ENCODE assay signal across 24 mouse cellular contexts in the genomic region with DNA sequence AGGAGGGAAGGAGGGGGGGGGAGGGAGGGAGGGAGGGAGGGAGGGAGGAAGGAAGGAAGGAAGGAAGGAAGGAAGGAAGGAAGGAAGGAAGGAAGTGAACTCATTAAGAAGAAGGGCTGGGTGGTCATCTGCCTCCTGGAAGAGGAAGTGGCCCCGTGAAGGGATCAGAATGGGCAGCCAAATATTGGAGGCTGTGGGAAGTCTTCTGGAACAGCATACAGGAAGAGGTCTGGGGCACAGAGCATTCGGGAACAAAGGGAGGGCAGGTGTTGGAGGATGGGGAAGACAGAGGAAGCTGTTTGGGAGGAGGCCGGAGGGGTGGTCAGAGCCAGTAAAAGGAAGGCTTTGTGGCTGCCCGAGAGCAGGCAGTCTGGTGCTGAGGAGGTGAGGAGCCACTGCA. TPM values are rescaled to one million over a fixed set of nuclear protein-coding genes. Genes with fewer than 3 reads are reported as not detected.
DNase-seq lines count a peak whose midpoint lies in the region; ATAC-seq and TF ChIP-seq lines count a peak whose summit lies in the region.
"Had no signal": no experiment of that assay in that cellular context is flagged by ENCODE, and none has a peak within 500 bp of the region (broad histone marks: within the 10 kb centered on the region; RNA-seq: fewer than 3 reads in every experiment).

No protein-coding gene starts in this region.

- H3K4me1 ChIP-seq in intestine, postnatal 0 days (replicated peaks; ENCODE audit: control insufficient read depth, insufficient read depth, low read length) = 0 out of 2 replicates have a peak, but pooled peaks cover 3% of the 10 kb centered on the region
- H3K4me1 ChIP-seq in intestine, embryonic 16.5 days (ENCODE audit: control insufficient read depth, insufficient read depth, low read length) = peaks cover 13% of the 10 kb centered on the region
- H3K4me1 ChIP-seq in midbrain, embryonic 12.5 days = peaks cover 29% of the 10 kb centered on the region
- H3K4me1 ChIP-seq in midbrain, embryonic 11.5 days (ENCODE audit: control insufficient read depth, insufficient read depth, low read length) = peaks cover 16% of the 10 kb centered on the region

- no peak for ATAC-seq in intestine, postnatal 0 days
- ATAC-seq in intestine, embryonic 16.5 days = no peak
- ATAC-seq in midbrain, embryonic 12.5 days (ENCODE audit: low FRiP score, low read depth) = no peak
- ATAC-seq in midbrain, embryonic 11.5 days (ENCODE audit: low FRiP score) = no peak
- ATAC-seq: forebrain, embryonic 13.5 days; Patski had no signal

- H3K4me2 ChIP-seq in intestine, postnatal 0 days (replicated peaks; ENCODE audit: low read depth) = no peak overlapping the region
- no peak overlapping the region for H3K4me2 ChIP-seq in intestine, embryonic 16.5 days (ENCODE audit: low read depth, low read length)
- no peak overlapping the region for H3K4me2 ChIP-seq in midbrain, embryonic 12.5 days (replicated peaks)
- H3K4me2 ChIP-seq in midbrain, embryonic 11.5 days = no peak overlapping the region
- H3K4me2 ChIP-seq: forebrain, embryonic 13.5 days; hindbrain, embryonic 12.5 days; neural tube, embryonic 15.5 days had no signal

- H3K9me3 ChIP-seq in intestine, postnatal 0 days (ENCODE audit: control insufficient read depth) = no peaks in the 10 kb centered on the region
- H3K9me3 ChIP-seq in intestine, embryonic 16.5 days (ENCODE audit: control insufficient read depth, low read length) = no peaks in the 10 kb centered on the region
- H3K9me3 ChIP-seq in midbrain, embryonic 12.5 days = no peaks in the 10 kb centered on the region
- H3K9me3 ChIP-seq in midbrain, embryonic 11.5 days (ENCODE audit: control insufficient read depth, low read length) = no peaks in the 10 kb centered on the region
- H3K9me3 ChIP-seq: forebrain, embryonic 13.5 days; G1E; hindbrain, embryonic 12.5 days; limb, embryonic 10.5 days; neural tube, embryonic 15.5 days had no signal

- no peak for DNase-seq in gastrocnemius, adult 2 months
- DNase-seq in gastrocnemius, postnatal 4 days (ENCODE audit: low spot score in 2 of 2) = no peak
- no peak for DNase-seq in midbrain, embryonic 11.5 days (ENCODE audit: low spot score, missing footprints)
- peak; percentile 39 for DNase-seq in splenic B cell, adult 2 months (ENCODE audit: low read depth, low spot score)
- DNase-seq in cerebellum, postnatal 4 days (ENCODE audit: low spot score in 2 of 2) = no peak
- DNase-seq: adrenal gland, postnatal 36 days; cerebellum, adult 11-12 months; cerebellum, postnatal 25 days; embryo, embryonic 11 days; heart, adult 18-20 months; kidney, adult 2 months; kidney, postnatal 14 days; lung, adult 2 months; thymus, postnatal 25 days had no signal

- no peak for TF ChIP-seq CTCF in gastrocnemius, adult 2 months (IDR thresholded peaks at IDR 0.05)
- TF ChIP-seq CTCF in intestine, postnatal 0 days (IDR thresholded peaks at IDR 0.05; ENCODE audit: low read depth) = no peak

- no peaks in the 10 kb centered on the region for H3K27me3 ChIP-seq in intestine, postnatal 0 days (replicated peaks; ENCODE audit: control insufficient read depth, insufficient read depth, low read length)
- no peaks in the 10 kb centered on the region for H3K27me3 ChIP-seq in intestine, embryonic 16.5 days (replicated peaks; ENCODE audit: control insufficient read depth, insufficient read depth, low read length)
- peaks cover 55% of the 10 kb centered on the region for H3K27me3 ChIP-seq in midbrain, embryonic 12.5 days
- peaks cover 28% of the 10 kb centered on the region for H3K27me3 ChIP-seq in midbrain, embryonic 11.5 days (ENCODE audit: control insufficient read depth, insufficient read depth, low read length)
- H3K27me3 ChIP-seq in splenic B cell, adult 2 months (ENCODE audit: control insufficient read depth, insufficient read depth, low read length, poor library complexity, severe bottlenecking) = no peaks in the 10 kb centered on the region
- H3K27me3 ChIP-seq: Patski had no signal

- 34% methylated on average over 4 of the region's 4 CpGs for WGBS in intestine, postnatal 0 days
- 42% methylated on average over 4 of the region's 4 CpGs for WGBS in intestine, embryonic 16.5 days
- WGBS in midbrain, embryonic 12.5 days = 42% methylated on average over 4 of the region's 4 CpGs
- 46% methylated on average over 4 of the region's 4 CpGs for WGBS in midbrain, embryonic 11.5 days

- H3K27ac ChIP-seq in gastrocnemius, adult 2 months = peak overlapping the region; percentile 24; the same call in 1 of the 2 replicates
- H3K27ac ChIP-seq in intestine, postnatal 0 days (ENCODE audit: low read depth, low read length) = 0 out of 2 replicates have a peak overlapping the region, but pooled peaks have one; percentile 1
- no peak overlapping the region for H3K27ac ChIP-seq in intestine, embryonic 16.5 days (ENCODE audit: low read length)
- H3K27ac ChIP-seq in midbrain, embryonic 12.5 days (replicated peaks) = 0 out of 2 replicates have a peak overlapping the region, but pooled peaks have one; percentile 3
- H3K27ac ChIP-seq in midbrain, embryonic 11.5 days (ENCODE audit: low read depth, low read length) = no peak overlapping the region
- H3K27ac ChIP-seq: forebrain, embryonic 13.5 days; hindbrain, embryonic 12.5 days; limb, embryonic 10.5 days; midbrain, embryonic 10.5 days; neural tube, embryonic 15.5 days had no signal

- intact Hi-C loops in gastrocnemius, adult 2 months (cut with DNase I) = loop anchor here (10.0 kb wide), 1 partner anchor 51 kb away; no protein-coding TSS in a partner anchor

- H3K4me3 ChIP-seq in gastrocnemius, adult 2 months = no peak overlapping the region
- no peak overlapping the region for H3K4me3 ChIP-seq in intestine, postnatal 0 days (ENCODE audit: low read depth, low read length)
- no peak overlapping the region for H3K4me3 ChIP-seq in intestine, embryonic 16.5 days (ENCODE audit: low read length)
- no peak overlapping the region for H3K4me3 ChIP-seq in midbrain, embryonic 12.5 days
- H3K4me3 ChIP-seq in midbrain, embryonic 11.5 days (ENCODE audit: low read depth, low read length) = no peak overlapping the region
- H3K4me3 ChIP-seq: forebrain, embryonic 13.5 days; hindbrain, embryonic 12.5 days; limb, embryonic 10.5 days; midbrain, embryonic 10.5 days; neural tube, embryonic 15.5 days had no signal

- no peaks in the 10 kb centered on the region for H3K36me3 ChIP-seq in intestine, postnatal 0 days (ENCODE audit: control insufficient read depth, insufficient read depth)
- H3K36me3 ChIP-seq in intestine, embryonic 16.5 days (ENCODE audit: control insufficient read depth, insufficient read depth, low read length) = no peaks in the 10 kb centered on the region
- no peaks in the 10 kb centered on the region for H3K36me3 ChIP-seq in midbrain, embryonic 12.5 days
- H3K36me3 ChIP-seq in midbrain, embryonic 11.5 days (ENCODE audit: control insufficient read depth, insufficient read depth, low read length) = no peaks in the 10 kb centered on the region
- H3K36me3 ChIP-seq in splenic B cell, adult 2 months (ENCODE audit: control insufficient read depth, insufficient read depth, low read length, poor library complexity, severe bottlenecking) = no peaks in the 10 kb centered on the region
- H3K36me3 ChIP-seq: hindbrain, embryonic 12.5 days; midbrain, embryonic 10.5 days; neural tube, embryonic 15.5 days had no signal

- no peak overlapping the region for H3K9ac ChIP-seq in intestine, postnatal 0 days (ENCODE audit: low read depth, low read length)
- H3K9ac ChIP-seq in intestine, embryonic 16.5 days (ENCODE audit: low read depth, low read length) = no peak overlapping the region
- no peak overlapping the region for H3K9ac ChIP-seq in midbrain, embryonic 12.5 days (replicated peaks)
- no peak overlapping the region for H3K9ac ChIP-seq in midbrain, embryonic 11.5 days (ENCODE audit: low read length)
- H3K9ac ChIP-seq: forebrain, embryonic 13.5 days; hindbrain, embryonic 12.5 days; neural tube, embryonic 15.5 days had no signal

RNA-seq across cellular contexts. Expression of a gene that starts 3.4 kb away (rescaled TPM):
- total RNA-seq in gastrocnemius, adult 2 months (2021) = 1 to 10 TPM; 4.7 to 6.4 TPM
- 1 to 10 TPM; 9.5 to 9.9 TPM for total RNA-seq in gastrocnemius, postnatal 4 days (2021)
- polyA plus RNA-seq in intestine, postnatal 0 days (2015; fragmentation: Nextera tagmentation; extraction: Ambion mirVana) = 65.0 and 66.5 TPM in 2 replicates
- polyA plus RNA-seq in intestine, embryonic 16.5 days (2015; fragmentation: Nextera tagmentation; extraction: Ambion mirVana) = 38.1 and 44.6 TPM in 2 replicates
- polyA plus RNA-seq in midbrain, embryonic 12.5 days (2016; fragmentation: Nextera tagmentation; extraction: Ambion mirVana) = 53.0 and 53.5 TPM in 2 replicates
- polyA plus RNA-seq in midbrain, embryonic 11.5 days (2014; fragmentation: Nextera tagmentation; extraction: Ambion mirVana) = 25.9 and 27.9 TPM in 2 replicates

RNA-seq across cellular contexts. Expression of a gene that starts 7.9 kb away (rescaled TPM):
- total RNA-seq in gastrocnemius, adult 2 months (2021) = 10 to 100 TPM; 11.9 to 15.4 TPM
- total RNA-seq in gastrocnemius, postnatal 4 days (2021) = 10 to 100 TPM; 29.4 to 30.0 TPM
- 11.8 and 12.2 TPM in 2 replicates for polyA plus RNA-seq in intestine, postnatal 0 days (2015; fragmentation: Nextera tagmentation; extraction: Ambion mirVana)
- 7.7 and 9.9 TPM in 2 replicates for polyA plus RNA-seq in intestine, embryonic 16.5 days (2015; fragmentation: Nextera tagmentation; extraction: Ambion mirVana)
- polyA plus RNA-seq in midbrain, embryonic 12.5 days (2016; fragmentation: Nextera tagmentation; extraction: Ambion mirVana) = 8.8 and 9.0 TPM in 2 replicates
- 5.8 and 9.4 TPM in 2 replicates for polyA plus RNA-seq in midbrain, embryonic 11.5 days (2014; fragmentation: Nextera tagmentation; extraction: Ambion mirVana)

Comparison
In these comparisons a context has a peak if more than half of its experiments do, and no peak if none do; other contexts are left out.
1. H3K27ac ChIP-seq: peak in gastrocnemius, adult 2 months (single experiment), intestine, postnatal 0 days (single experiment) and midbrain, embryonic 12.5 days (single experiment); none in intestine, embryonic 16.5 days (single experiment) and midbrain, embryonic 11.5 days (single experiment).